Mouse (Mus musculus) neural tube, embryonic 13.5 days (tissue): ENCODE results near the gene Mon2. TPM values are rescaled to one million over a fixed set of nuclear protein-coding genes. Genes with fewer than 3 reads are reported as not detected.
"Not testable (repeated sequence)": the region's sequence is repeated elsewhere in the genome, so short reads cannot be mapped to it uniquely, and the experiment has no call there.

Experiments
- ATAC-seq: fragments of 200-750 bp; cut with Nextera tagmentation; 2 replicates; pipeline ENCODE4 v1.8.0; 2017; ENCODE audit warnings: low read depth, mild to moderate bottlenecking, moderate TSS enrichment, moderate library complexity
- H3K27ac ChIP-seq: fragments of 300-500 bp; sonication (generic); replicated peaks from 2 replicates; pipeline ENCODE4 v1.5.1; 2015; ENCODE audit warnings: moderate library complexity, mild to moderate bottlenecking, inconsistent platforms
- H3K27me3 ChIP-seq: fragments of 300-500 bp; sonication (generic); 2 replicates; pipeline ENCODE4 v1.6.1; 2015; ENCODE audit warnings: mild to moderate bottlenecking, inconsistent platforms
- H3K36me3 ChIP-seq: fragments of 300-500 bp; sonication (generic); 2 replicates; pipeline ENCODE4 v1.6.1; 2015; ENCODE audit warnings: mild to moderate bottlenecking, inconsistent platforms
- H3K4me1 ChIP-seq: fragments of 300-500 bp; sonication (generic); replicated peaks from 2 replicates; pipeline ENCODE4 v1.6.1; 2015; ENCODE audit warnings: inconsistent platforms
- H3K4me2 ChIP-seq: fragments of 300-500 bp; sonication (generic); 2 replicates; pipeline ENCODE4 v1.6.1; 2015; ENCODE audit warnings: inconsistent platforms, mild to moderate bottlenecking, moderate library complexity
- H3K4me3 ChIP-seq: fragments of 300-500 bp; sonication (generic); 2 replicates; pipeline ENCODE4 v1.5.1; 2015; ENCODE audit warnings: mild to moderate bottlenecking, inconsistent platforms
- H3K9ac ChIP-seq: fragments of 300-500 bp; sonication (generic); 2 replicates; pipeline ENCODE4 v1.6.1; 2015; ENCODE audit warnings: moderate library complexity, mild to moderate bottlenecking, inconsistent platforms
- H3K9me3 ChIP-seq: fragments of 300-500 bp; sonication (generic); 2 replicates; pipeline ENCODE4 v1.6.1; 2016; ENCODE audit warnings: inconsistent platforms
- whole genome bisulfite sequencing: fragments of 180-500 bp; shearing (Covaris S2); methylation state at CpG from one replicate; pipeline ENCODE4 v1.1.7; 2015; 5-methylcytosine and 5-hydroxymethylcytosine counted together
- polyA plus RNA-seq: library from polyadenylated mRNA; unstranded; fragments of >200 nt; fragmentation: Nextera tagmentation; extraction: Ambion mirVana; gene quantifications from 2 replicates; pipeline ENCODE4 v1.2.1, GENCODE M21; 2015

The Mon2 gene
- polyA plus RNA-seq, 1 experiment from 2014 or later: 26.7 TPM

DNA sequence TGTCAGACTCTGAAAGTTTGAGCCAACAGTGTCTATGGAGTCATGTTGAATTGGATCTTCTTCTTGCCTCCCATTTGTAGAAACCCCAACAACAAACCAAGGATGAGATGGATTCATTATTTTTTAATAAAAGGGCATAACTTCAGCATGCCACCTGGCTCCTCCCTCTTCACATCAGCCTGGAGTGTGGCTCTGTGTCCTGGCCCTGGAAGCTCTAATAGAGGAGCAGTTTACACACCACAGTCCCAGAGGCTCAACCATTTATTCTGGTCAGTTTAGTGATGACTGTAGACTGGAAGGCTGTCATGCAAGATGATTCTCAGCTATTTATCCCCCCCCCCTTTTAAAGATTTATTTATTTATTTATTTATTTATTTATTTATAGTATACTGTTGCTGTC, 103.1 kb downstream of the Mon2 start:
- no peaks in the 10 kb centered on the region for H3K9me3 ChIP-seq
- H3K36me3 ChIP-seq: no peaks in the 10 kb centered on the region
- no peak overlapping the region for H3K9ac ChIP-seq
- no peak overlapping the region for H3K4me2 ChIP-seq
- H3K27ac ChIP-seq: no peak overlapping the region
- no peaks in the 10 kb centered on the region for H3K27me3 ChIP-seq
- H3K4me3 ChIP-seq: no peak overlapping the region
- peaks cover 26% of the 10 kb centered on the region for H3K4me1 ChIP-seq
- ATAC-seq: no peak

DNA sequence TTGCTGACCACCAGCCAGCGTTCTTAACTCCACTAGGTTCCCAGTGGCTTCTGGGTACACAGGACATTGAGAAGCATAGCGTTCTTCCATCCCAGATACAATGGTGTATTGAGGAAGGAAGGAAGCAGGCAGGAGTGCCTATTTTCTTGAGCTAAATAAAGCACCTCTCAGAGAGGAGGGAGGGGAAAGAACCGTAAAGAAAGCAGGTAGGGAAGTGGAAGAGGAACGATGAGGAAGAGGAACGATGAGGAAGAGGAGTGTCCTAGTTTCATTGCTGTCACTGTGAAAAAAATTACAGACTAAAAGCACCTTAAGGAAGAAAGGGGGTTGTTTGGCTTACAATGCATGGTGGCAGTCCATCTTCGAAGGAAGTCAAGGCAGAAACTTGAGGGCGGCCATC, 106.1 kb downstream of the Mon2 start:
- 93% methylated on average over 7 of the region's 7 CpGs for WGBS
- Histone ChIP-seq H3K9me3 (no peaks in the 10 kb centered on the region), H3K4me1 (peaks cover 9% of the 10 kb centered on the region; the same call in 1 of the 2 replicates), H3K4me2 (no peak overlapping the region), H3K4me3 (no peak overlapping the region), H3K9ac (no peak overlapping the region), H3K27me3 (no peaks in the 10 kb centered on the region), H3K27ac (no peak overlapping the region), H3K36me3 (no peaks in the 10 kb centered on the region)
- no peak for ATAC-seq

DNA sequence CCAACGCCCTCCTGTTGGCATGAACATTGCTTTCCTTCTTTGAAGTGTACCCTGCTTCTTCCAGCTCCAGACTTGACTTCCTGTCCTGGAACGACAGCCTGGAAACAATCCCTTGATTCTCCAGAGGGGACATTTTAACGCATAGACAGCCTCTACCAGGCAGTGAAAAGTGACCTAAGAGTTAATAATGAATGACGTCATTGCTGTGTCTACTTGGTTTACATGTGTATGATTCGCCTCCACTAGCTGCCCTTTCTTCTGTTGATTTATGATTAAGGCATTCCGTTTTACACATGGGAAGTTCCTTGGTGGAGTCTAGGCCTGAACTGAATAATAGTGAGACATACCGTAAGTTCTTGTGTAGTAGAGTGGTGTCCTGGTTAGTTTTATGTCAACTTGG, 109.9 kb downstream of the Mon2 start:
- Histone ChIP-seq H3K4me1 (peaks cover 41% of the 10 kb centered on the region), H3K9me3 (no peaks in the 10 kb centered on the region), H3K4me2 (no peak overlapping the region), H3K27ac (no peak overlapping the region), H3K36me3 (no peaks in the 10 kb centered on the region), H3K27me3 (no peaks in the 10 kb centered on the region), H3K9ac (no peak overlapping the region), H3K4me3 (no peak overlapping the region)
- 53% methylated on average over 7 of the region's 7 CpGs for WGBS
- ATAC-seq: no peak

DNA sequence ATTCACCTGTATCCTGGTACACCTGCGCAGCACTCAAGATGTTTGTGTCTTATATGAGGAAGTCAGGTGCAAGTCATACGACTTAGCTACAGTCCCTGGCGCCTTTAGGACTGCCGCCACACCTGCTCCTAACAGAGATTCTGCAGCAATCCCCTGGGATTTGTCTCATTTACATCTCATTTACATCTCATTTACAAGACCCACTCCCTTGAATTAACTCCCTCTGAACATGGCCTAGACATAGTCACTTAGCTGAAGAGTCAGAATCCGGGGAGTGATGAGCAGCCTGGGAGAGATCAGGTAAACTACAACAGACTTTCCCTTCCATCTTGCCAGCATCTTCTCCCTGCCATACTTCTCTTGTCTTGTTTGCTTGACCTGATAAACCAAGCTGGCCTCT, 110.7 kb downstream of the Mon2 start:
- H3K9me3 ChIP-seq, H3K4me3 ChIP-seq, H3K4me2 ChIP-seq, H3K27ac ChIP-seq, H3K36me3 ChIP-seq, H3K27me3 ChIP-seq, H3K9ac ChIP-seq: not testable (repeated sequence)
- 47% methylated on average over 5 of the region's 5 CpGs for WGBS
- H3K4me1 ChIP-seq: peaks cover 49% of the 10 kb centered on the region
- ATAC-seq: peak; percentile 19; the same call in 1 of the 2 replicates

DNA sequence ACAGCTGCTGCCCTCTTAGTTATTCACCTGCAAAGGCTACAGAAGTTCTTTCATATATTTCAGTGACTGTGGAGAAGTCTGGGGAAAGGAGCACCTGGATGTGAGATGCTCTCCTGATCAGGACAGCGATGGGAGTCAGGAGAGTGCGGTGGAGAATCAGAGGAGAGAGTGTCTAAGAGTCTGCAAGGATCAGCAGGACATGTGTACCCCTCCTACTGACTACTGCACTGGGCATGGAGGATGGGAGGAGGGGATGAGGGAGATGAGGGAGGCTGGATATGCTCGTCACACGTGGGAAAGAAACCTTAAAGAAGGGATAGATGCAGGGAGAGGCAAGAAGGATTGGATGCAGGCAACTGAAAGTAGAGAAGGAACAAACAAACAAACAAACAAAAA, 112.1 kb downstream of the Mon2 start:
- 25% methylated on average over 4 of the region's 4 CpGs for WGBS
- no peak overlapping the region for H3K4me3 ChIP-seq
- peak overlapping the region; percentile 59 for H3K9ac ChIP-seq
- no peaks in the 10 kb centered on the region for H3K36me3 ChIP-seq
- H3K4me1 ChIP-seq: peaks cover 52% of the 10 kb centered on the region
- ATAC-seq: peak; percentile 41
- no peaks in the 10 kb centered on the region for H3K27me3 ChIP-seq
- no peaks in the 10 kb centered on the region for H3K9me3 ChIP-seq
- peak overlapping the region; percentile 56 for H3K4me2 ChIP-seq
- peak overlapping the region; percentile 84 for H3K27ac ChIP-seq

DNA sequence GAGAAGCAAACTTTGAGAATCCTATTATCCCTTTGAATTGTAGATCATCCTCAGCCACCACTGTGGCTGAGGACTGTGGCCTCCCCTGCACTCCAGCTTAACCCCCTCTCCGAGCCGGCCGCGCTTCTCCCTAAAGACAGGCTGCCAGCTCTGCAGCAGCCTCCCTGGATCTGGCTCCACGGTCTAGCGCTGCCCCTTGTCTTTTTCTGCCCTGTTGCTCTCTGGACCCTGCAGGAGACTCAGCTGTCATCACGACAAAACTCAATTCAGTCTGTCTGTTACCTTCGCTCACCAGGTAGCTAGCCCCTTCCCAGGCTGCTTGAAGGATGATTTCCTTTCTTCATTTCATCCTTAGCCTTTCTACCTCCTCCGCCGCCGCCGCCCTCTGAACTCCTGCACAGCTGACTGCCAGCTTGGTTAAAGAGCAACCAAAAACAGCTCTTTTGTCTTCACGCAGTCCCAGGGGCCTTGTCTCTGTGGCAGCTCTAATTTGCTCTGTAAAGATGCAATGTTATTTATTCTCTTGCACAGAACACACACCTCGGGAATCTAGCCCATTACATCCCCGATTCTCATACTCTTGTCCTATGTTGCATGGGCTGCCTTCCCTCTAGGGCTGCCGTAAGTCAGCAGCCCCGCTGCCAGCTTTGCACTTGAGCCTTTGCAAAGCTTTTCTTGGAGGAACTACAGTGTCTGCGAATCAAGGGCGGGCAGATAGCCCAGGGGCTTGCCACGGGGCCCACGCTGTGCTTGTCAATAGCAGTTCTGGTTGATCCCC, 112.7 kb downstream of the Mon2 start:
- Histone ChIP-seq H3K9me3 (no peaks in the 10 kb centered on the region), H3K4me2 (peak overlapping the region; percentile 56), H3K4me3 (peak overlapping the region; percentile 18; the same call in 1 of the 2 replicates), H3K4me1 (peaks cover 52% of the 10 kb centered on the region), H3K27me3 (no peaks in the 10 kb centered on the region), H3K36me3 (no peaks in the 10 kb centered on the region), H3K9ac (peak overlapping the region; percentile 59), H3K27ac (peak overlapping the region; percentile 84)
- WGBS: 2% methylated on average over 21 of the region's 21 CpGs
- peak; percentile 68 for ATAC-seq

DNA sequence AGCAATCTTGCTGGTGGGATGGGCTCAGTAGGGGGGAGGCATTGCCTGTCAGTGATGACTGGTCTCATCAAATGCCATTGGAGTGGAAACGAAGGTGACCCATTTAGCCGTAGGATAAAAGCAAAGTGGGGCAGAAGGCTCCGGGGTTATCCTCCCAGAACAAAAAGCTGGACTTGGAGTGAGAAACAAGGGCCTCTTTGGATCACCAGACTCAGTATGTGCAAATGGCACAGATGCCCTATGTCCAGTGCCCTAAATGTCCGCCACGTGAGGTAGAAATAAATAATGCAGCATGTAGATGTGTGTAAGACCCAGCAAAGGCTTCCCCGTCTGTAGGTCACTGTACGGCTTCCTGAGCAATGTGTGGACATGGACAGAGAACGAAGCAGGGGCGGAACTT, 113.7 kb downstream of the Mon2 start:
- no peak overlapping the region for H3K4me2 ChIP-seq

DNA sequence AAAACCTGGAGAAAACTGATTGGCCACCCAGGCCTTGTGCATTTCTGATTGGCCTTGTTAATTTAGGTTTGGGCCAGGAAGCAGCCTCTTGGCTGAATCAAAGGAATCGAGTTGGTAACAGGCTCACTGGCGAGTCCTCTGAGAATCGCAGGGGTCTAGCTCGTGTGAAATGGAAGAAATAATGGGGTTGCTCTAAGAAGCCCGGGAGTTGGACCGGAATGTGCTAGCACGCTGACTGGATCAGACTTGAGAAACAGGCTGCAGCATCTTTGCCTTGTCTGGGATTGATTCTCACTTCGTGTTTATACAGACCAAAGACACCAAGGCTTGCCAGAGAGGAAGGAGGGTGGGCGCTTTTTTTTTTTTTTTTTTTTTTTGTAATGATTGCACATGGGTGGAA, 114.8 kb downstream of the Mon2 start:
- Histone ChIP-seq H3K9me3 (no peaks in the 10 kb centered on the region), H3K4me1 (peaks cover 52% of the 10 kb centered on the region), H3K36me3 (no peaks in the 10 kb centered on the region), H3K4me3 (no peak overlapping the region), H3K4me2 (no peak overlapping the region), H3K27ac (peak overlapping the region; percentile 6), H3K27me3 (no peaks in the 10 kb centered on the region), H3K9ac (no peak overlapping the region)
- ATAC-seq: no peak
- 59% methylated on average over 9 of the region's 9 CpGs for WGBS

More for the DNA sequence above, 113.7 kb downstream of the Mon2 start:
- no peak overlapping the region for H3K4me3 ChIP-seq
- no peaks in the 10 kb centered on the region for H3K36me3 ChIP-seq
- H3K9me3 ChIP-seq: no peaks in the 10 kb centered on the region
- ATAC-seq: no peak
- 52% methylated on average over 9 of the region's 9 CpGs for WGBS
- H3K9ac ChIP-seq: no peak overlapping the region
- no peaks in the 10 kb centered on the region for H3K27me3 ChIP-seq
- peaks cover 52% of the 10 kb centered on the region for H3K4me1 ChIP-seq
- H3K27ac ChIP-seq: no peak overlapping the region; the same call in 1 of the 2 replicates

DNA sequence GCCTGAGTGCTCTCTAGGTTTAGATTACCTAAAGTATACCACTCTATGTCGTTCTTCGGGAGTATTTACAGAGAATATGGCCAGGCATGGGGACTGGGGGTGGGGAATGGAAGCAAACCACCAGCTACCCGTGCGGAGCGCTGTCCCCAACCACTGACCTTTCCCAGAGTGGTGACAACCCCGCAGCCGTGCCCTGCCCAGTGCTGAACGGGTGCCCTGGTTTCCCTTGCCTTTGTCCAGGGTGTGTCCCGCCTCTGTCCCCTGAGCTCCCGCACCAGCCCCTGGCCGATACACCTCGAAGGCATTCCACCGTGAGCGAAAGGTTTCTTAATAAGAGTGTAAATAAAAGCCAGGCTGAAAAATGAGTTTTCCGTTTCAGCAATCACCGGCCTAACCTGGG, 115.6 kb downstream of the Mon2 start:
- Histone ChIP-seq H3K4me3 (no peak overlapping the region), H3K4me2 (no peak overlapping the region), H3K27me3 (no peaks in the 10 kb centered on the region), H3K4me1 (peaks cover 45% of the 10 kb centered on the region), H3K36me3 (no peaks in the 10 kb centered on the region), H3K9ac (peak overlapping the region; percentile 17; the same call in 1 of the 2 replicates), H3K27ac (peak overlapping the region; percentile 6), H3K9me3 (no peaks in the 10 kb centered on the region)
- WGBS: 62% methylated on average over 16 of the region's 16 CpGs
- ATAC-seq: no peak

DNA sequence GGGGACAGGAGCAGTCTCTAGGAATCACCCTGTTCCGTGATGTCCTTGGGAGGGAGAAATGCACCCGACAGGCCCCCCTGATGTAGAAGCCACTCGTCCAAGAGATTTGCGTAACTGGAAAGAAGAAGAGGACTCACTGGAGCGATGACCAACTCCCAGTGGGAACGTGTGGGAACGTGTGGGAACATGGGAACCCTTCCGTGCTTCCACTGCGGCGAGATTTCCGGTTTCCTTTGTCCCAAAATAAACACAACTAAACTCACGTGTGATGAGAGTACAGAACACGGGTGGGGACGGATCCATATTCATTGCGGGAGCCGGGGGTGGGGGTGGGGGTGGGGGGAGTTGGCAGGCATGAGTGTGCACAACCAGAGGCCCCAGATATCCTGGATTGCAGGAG, 116.1 kb downstream of the Mon2 start:
- ATAC-seq: no peak
- Histone ChIP-seq H3K36me3 (no peaks in the 10 kb centered on the region), H3K4me3 (no peak overlapping the region), H3K9me3 (no peaks in the 10 kb centered on the region), H3K27me3 (no peaks in the 10 kb centered on the region), H3K27ac (peak overlapping the region; percentile 6; the same call in 1 of the 2 replicates), H3K9ac (no peak overlapping the region), H3K4me1 (peaks cover 44% of the 10 kb centered on the region), H3K4me2 (no peak overlapping the region)
- WGBS: 84% methylated on average over 16 of the region's 16 CpGs

DNA sequence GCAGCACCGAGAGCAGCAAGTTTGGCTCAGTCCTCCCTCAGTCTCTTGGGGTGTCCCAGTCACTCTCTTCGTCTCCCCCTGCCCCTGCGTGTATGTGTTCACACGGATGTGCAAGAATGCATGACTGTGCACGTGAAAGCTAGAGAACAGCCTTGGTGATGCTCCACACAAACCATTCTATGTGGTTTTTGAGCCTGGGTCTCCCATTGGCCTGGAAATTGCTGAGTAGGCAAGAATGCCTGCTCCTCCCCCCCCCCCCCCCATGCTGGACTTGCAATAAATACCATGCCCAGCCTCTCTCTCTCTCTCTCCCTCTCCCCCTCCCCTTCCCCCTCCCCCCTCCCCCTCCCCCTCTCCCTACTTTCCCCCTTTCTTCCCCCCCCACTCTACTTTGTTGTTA, 117.6 kb downstream of the Mon2 start:
- H3K9ac ChIP-seq: no peak overlapping the region
- ATAC-seq: no peak
- 91% methylated on average over 5 of the region's 5 CpGs for WGBS
- H3K4me3 ChIP-seq: no peak overlapping the region
- no peaks in the 10 kb centered on the region for H3K27me3 ChIP-seq
- no peaks in the 10 kb centered on the region for H3K9me3 ChIP-seq
- no peak overlapping the region for H3K4me2 ChIP-seq
- no peak overlapping the region for H3K27ac ChIP-seq
- H3K36me3 ChIP-seq: no peaks in the 10 kb centered on the region
- H3K4me1 ChIP-seq: peaks cover 32% of the 10 kb centered on the region

DNA sequence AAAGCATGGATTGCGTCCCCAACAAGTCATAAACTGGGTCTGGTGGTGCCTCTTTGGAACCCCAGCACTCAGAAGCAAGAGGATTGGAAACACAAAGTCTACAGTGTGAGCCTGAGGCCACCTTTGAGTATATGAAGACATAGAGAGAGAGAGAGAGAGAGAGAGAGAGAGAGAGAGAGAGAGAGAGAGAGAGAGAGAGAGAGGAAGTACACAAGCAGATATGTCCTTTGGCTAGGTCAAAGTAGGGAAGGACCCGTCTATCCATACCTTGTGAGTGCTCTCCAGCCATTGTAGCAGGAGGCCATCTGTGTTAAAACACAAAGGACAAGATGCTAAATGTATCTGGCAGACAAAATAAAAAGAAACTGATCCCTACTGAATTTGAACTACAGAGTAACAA, 118.4 kb downstream of the Mon2 start:
- Histone ChIP-seq H3K9ac (no peak overlapping the region), H3K27me3 (no peaks in the 10 kb centered on the region), H3K27ac (no peak overlapping the region), H3K4me1 (peaks cover 25% of the 10 kb centered on the region), H3K36me3 (no peaks in the 10 kb centered on the region), H3K9me3 (no peaks in the 10 kb centered on the region), H3K4me3 (no peak overlapping the region), H3K4me2 (no peak overlapping the region)
- ATAC-seq: no peak
- WGBS: 86% methylated on average over 2 of the region's 2 CpGs

DNA sequence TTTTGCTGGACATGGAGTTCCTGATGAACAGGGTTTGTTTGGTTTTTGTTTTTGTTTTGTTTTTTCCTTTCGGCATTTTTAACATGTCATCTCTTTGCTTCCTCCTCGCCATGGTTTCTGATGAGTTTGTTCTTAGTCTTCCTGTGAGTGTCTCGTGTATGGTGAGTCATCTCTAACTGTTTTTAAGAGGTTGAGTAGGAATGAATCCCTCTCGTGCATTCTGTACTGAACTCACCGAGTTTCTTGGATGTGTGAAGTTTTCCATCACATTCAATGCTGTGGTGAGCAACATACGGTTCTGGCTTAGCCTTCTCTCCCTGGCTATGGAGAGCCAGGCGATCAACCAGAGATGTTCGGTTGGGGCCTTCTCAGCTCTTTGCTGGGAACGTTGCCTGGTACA, 122.7 kb downstream of the Mon2 start:
- 93% methylated on average over 9 of the region's 9 CpGs for WGBS
- no peak overlapping the region for H3K4me2 ChIP-seq
- no peak overlapping the region for H3K4me3 ChIP-seq
- H3K9ac ChIP-seq: no peak overlapping the region
- peaks cover 8% of the 10 kb centered on the region; the same call in 1 of the 2 replicates for H3K4me1 ChIP-seq
- no peak overlapping the region for H3K27ac ChIP-seq
- no peak for ATAC-seq
- H3K9me3 ChIP-seq: no peaks in the 10 kb centered on the region
- H3K27me3 ChIP-seq: no peaks in the 10 kb centered on the region
- H3K36me3 ChIP-seq: no peaks in the 10 kb centered on the region
